9 mouse cellular contexts compared by ENCODE assay signal in genomic region chr11:8445915-8446356, GRCm38 (mm10).
DNase-seq lines count a peak whose midpoint lies in the region; ATAC-seq and TF ChIP-seq lines count a peak whose summit lies in the region.
"Had no signal": no experiment of that assay in that cellular context is flagged by ENCODE, and none has a peak within 500 bp of the region (broad histone marks: within the 10 kb centered on the region; RNA-seq: fewer than 3 reads in every experiment).

No protein-coding gene starts in this region.

- no peaks in the 10 kb centered on the region for H3K79me2 ChIP-seq in liver, adult 2 months (ENCODE audit: control insufficient read depth, insufficient read depth, low read length)
- no peaks in the 10 kb centered on the region for H3K79me2 ChIP-seq in heart, adult 2 months (replicated peaks; ENCODE audit: control insufficient read depth, insufficient read depth, low read length)

- no peaks in the 10 kb centered on the region for H3K27me3 ChIP-seq in liver, adult 2 months (ENCODE audit: control insufficient read depth, insufficient read depth, low read length)
- no peaks in the 10 kb centered on the region for H3K27me3 ChIP-seq in liver, embryonic 11.5 days (replicated peaks; ENCODE audit: control insufficient read depth, insufficient read depth, low read length)
- H3K27me3 ChIP-seq in heart, adult 2 months (ENCODE audit: control insufficient read depth, insufficient read depth, low read length), result no peaks in the 10 kb centered on the region
- no peaks in the 10 kb centered on the region for H3K27me3 ChIP-seq in kidney, postnatal 0 days (ENCODE audit: insufficient read depth, low read length)

- peak; percentile 37 for DNase-seq in liver, adult 2 months (ENCODE audit: extremely low read depth, low read depth, low spot score)
- DNase-seq in liver, embryonic 11.5 days (ENCODE audit: low spot score), result no peak
- DNase-seq in cerebellum, adult 9-10 months, result peak; percentile 45
- DNase-seq in heart, adult 2 months, result peak; percentile 67
- peak; percentile 66 for DNase-seq in kidney, postnatal 0 days (ENCODE audit: low spot score)
- DNase-seq in lung, adult 2 months, result peak; percentile 69
- peak; percentile 72 to 75 for DNase-seq in right cerebral cortex, postnatal 36 days (ENCODE audit: low spot score in 2 of 2)

- TF ChIP-seq EP300 in heart, adult 2 months (IDR thresholded peaks at IDR 0.05; ENCODE audit: insufficient read depth, low read depth, low read length), result no peak

- H3K4me3 ChIP-seq in liver, adult 2 months (ENCODE audit: insufficient read depth, low read depth, low read length), result no peak overlapping the region
- no peak overlapping the region for H3K4me3 ChIP-seq in liver, embryonic 11.5 days (ENCODE audit: low read depth, low read length)
- no peak overlapping the region for H3K4me3 ChIP-seq in heart, adult 2 months
- H3K4me3 ChIP-seq in kidney, postnatal 0 days (replicated peaks; ENCODE audit: low read depth, low read length), result no peak overlapping the region
- H3K4me3 ChIP-seq in lung, adult 2 months (replicated peaks; ENCODE audit: extremely low read depth, low read depth, low read length), result no peak overlapping the region

- WGBS in liver, adult 2 months, result 71% methylated on average over 8 of the region's 8 CpGs
- 72% methylated on average over 8 of the region's 8 CpGs for WGBS in liver, embryonic 11.5 days
- 31% methylated on average over 8 of the region's 8 CpGs for WGBS in heart, adult 2 months
- 33% methylated on average over 8 of the region's 8 CpGs for WGBS in kidney, postnatal 0 days
- 29% methylated on average over 8 of the region's 8 CpGs for WGBS in lung, adult 2 months

- H3K27ac ChIP-seq in liver, adult 2 months (replicated peaks; ENCODE audit: insufficient read depth, low read depth, low read length), result no peak overlapping the region
- H3K27ac ChIP-seq in liver, embryonic 11.5 days (ENCODE audit: low read depth, low read length), result no peak overlapping the region
- H3K27ac ChIP-seq in heart, adult 2 months, result peak overlapping the region; percentile 48
- H3K27ac ChIP-seq in kidney, postnatal 0 days, result peak overlapping the region; percentile 37; the same call in 1 of the 2 replicates
- H3K27ac ChIP-seq: macrophage had no signal

- peaks cover 45% of the 10 kb centered on the region for H3K36me3 ChIP-seq in liver, adult 2 months (ENCODE audit: control insufficient read depth, insufficient read depth, low read length)
- H3K36me3 ChIP-seq in liver, embryonic 11.5 days (ENCODE audit: control insufficient read depth, insufficient read depth, low read length), result peaks cover 10% of the 10 kb centered on the region
- H3K36me3 ChIP-seq in heart, adult 2 months (ENCODE audit: control insufficient read depth, insufficient read depth, low read length), result peaks cover 9% of the 10 kb centered on the region
- peaks cover 66% of the 10 kb centered on the region for H3K36me3 ChIP-seq in kidney, postnatal 0 days (ENCODE audit: insufficient read depth, low read length)

- H3K4me1 ChIP-seq in liver, adult 2 months (ENCODE audit: control insufficient read depth, insufficient read depth, low read length), result no peaks in the 10 kb centered on the region; the same call in 1 of the 2 replicates
- no peaks in the 10 kb centered on the region for H3K4me1 ChIP-seq in liver, embryonic 11.5 days (replicated peaks; ENCODE audit: control insufficient read depth, insufficient read depth, low read length)
- peaks cover 3% of the 10 kb centered on the region for H3K4me1 ChIP-seq in heart, adult 2 months (ENCODE audit: control insufficient read depth, insufficient read depth, low read length)
- no peaks in the 10 kb centered on the region for H3K4me1 ChIP-seq in kidney, postnatal 0 days (replicated peaks; ENCODE audit: insufficient read depth, low read length)
- peaks cover 13% of the 10 kb centered on the region for H3K4me1 ChIP-seq in lung, adult 2 months (ENCODE audit: control insufficient read depth, insufficient read depth, low read length)

- no peak for TF ChIP-seq CTCF in liver, adult 2 months (IDR thresholded peaks at IDR 0.05; ENCODE audit: low read depth, low read length)
- TF ChIP-seq CTCF in heart, adult 2 months (IDR thresholded peaks at IDR 0.05), result no peak
- TF ChIP-seq CTCF in kidney, postnatal 0 days (IDR thresholded peaks at IDR 0.05; ENCODE audit: low read depth), result no peak; the same call in 1 of the 2 replicates
- no peak for TF ChIP-seq CTCF in lung, adult 2 months (IDR thresholded peaks at IDR 0.05; ENCODE audit: insufficient read depth, low read length)

- no peak overlapping the region for H3K4me2 ChIP-seq in liver, embryonic 11.5 days
- no peak overlapping the region for H3K4me2 ChIP-seq in kidney, postnatal 0 days (ENCODE audit: low read length)

- intact Hi-C loops in heart, adult 2 months (cut with DNase I), result no loop called here

- H3K9me3 ChIP-seq in liver, embryonic 11.5 days (ENCODE audit: control insufficient read depth, low read length), result no peaks in the 10 kb centered on the region
- H3K9me3 ChIP-seq in kidney, postnatal 0 days (replicated peaks; ENCODE audit: low read length), result no peaks in the 10 kb centered on the region

- ATAC-seq in liver, embryonic 11.5 days (replicated peaks; ENCODE audit: low FRiP score), result no peak
- peak; percentile 15 for ATAC-seq in kidney, postnatal 0 days (replicated peaks; ENCODE audit: low FRiP score, low read depth)
- ATAC-seq in activated CD4-positive, CD25-positive, alpha-beta regulatory T cell, adult 4 months, result no peak

- TF ChIP-seq POLR2A in liver, adult 2 months (IDR thresholded peaks at IDR 0.05; ENCODE audit: extremely low read depth, insufficient read depth, low read length), result no peak
- no peak for TF ChIP-seq POLR2A in heart, adult 2 months (IDR thresholded peaks at IDR 0.05; ENCODE audit: insufficient read depth, low read depth, low read length)
- TF ChIP-seq POLR2A in lung, adult 2 months (IDR thresholded peaks at IDR 0.05; ENCODE audit: borderline replicate concordance, extremely low read depth, low read depth, low read length), result no peak

- no peak overlapping the region for H3K9ac ChIP-seq in liver, adult 2 months (ENCODE audit: low read depth, low read length)
- H3K9ac ChIP-seq in liver, embryonic 11.5 days (ENCODE audit: low read depth, low read length), result no peak overlapping the region
- no peak overlapping the region for H3K9ac ChIP-seq in heart, adult 2 months (ENCODE audit: low read depth, low read length)
- H3K9ac ChIP-seq in kidney, postnatal 0 days (ENCODE audit: low read depth, low read length), result no peak overlapping the region

Comparison
In these comparisons a context has a peak if more than half of its experiments do, and no peak if none do; other contexts are left out.
1. H3K27ac ChIP-seq: peak in heart, adult 2 months (single experiment) and kidney, postnatal 0 days (single experiment); none in liver, adult 2 months (single experiment) and liver, embryonic 11.5 days (single experiment).